Mouse (Mus musculus) MEL (cell line): ENCODE data around the gene Elobl.

Source experiments
- CTCF ChIP-seq, 3 experiments: IDR thresholded peaks in 2 of 3; conservative IDR thresholded peaks in 1 of 3; 2 replicates each; pipeline ENCODE4 v1.5.1; 2011 to 2012; ENCODE audit warnings: low read length in 3 of 3, low read depth in 2 of 3, mild to moderate bottlenecking in 2 of 3, improper control_type of control experiment in 1 of 3, inconsistent platforms in 1 of 3, mixed read lengths in 1 of 3, moderate library complexity in 1 of 3; ENCODE audit not compliant: control insufficient read depth in 1 of 3, insufficient read depth in 1 of 3, poor library complexity in 1 of 3, severe bottlenecking in 1 of 3
- ELF1 ChIP-seq: IDR thresholded peaks from 2 replicates; pipeline ENCODE4 v1.6.1; 2014; ENCODE audit warnings: low read depth, mild to moderate bottlenecking, inconsistent platforms, low read length, improper control_type of control experiment, moderate library complexity
- GATA1 ChIP-seq: IDR thresholded peaks from 2 replicates; pipeline ENCODE4 v1.6.1; 2011; ENCODE audit warnings: low read depth, low read length, improper control_type of control experiment
- MAZ ChIP-seq: IDR thresholded peaks from 2 replicates; pipeline ENCODE4 v1.6.1; 2012; ENCODE audit warnings: low read depth, mild to moderate bottlenecking, inconsistent platforms, low read length, improper control_type of control experiment
- MEF2A ChIP-seq: IDR thresholded peaks from 2 replicates; pipeline ENCODE4 v1.6.1; 2014; ENCODE audit warnings: low read depth, mild to moderate bottlenecking, inconsistent platforms, low read length, improper control_type of control experiment; ENCODE audit not compliant: poor library complexity, insufficient replicate concordance, severe bottlenecking; ENCODE audit errors: extremely low read depth
- MXI1 ChIP-seq: IDR thresholded peaks from 2 replicates; pipeline ENCODE4 v1.6.1; 2011; ENCODE audit warnings: mild to moderate bottlenecking, low read depth, low read length, improper control_type of control experiment
- NELFE ChIP-seq: IDR thresholded peaks from 2 replicates; pipeline ENCODE4 v1.6.1; 2011; ENCODE audit warnings: low read depth, low read length, improper control_type of control experiment
- POLR2A ChIP-seq, 2 experiments: IDR thresholded peaks; 2 replicates each; pipeline ENCODE4 v1.6.1; 2011 to 2012; ENCODE audit warnings: low read length in 2 of 2, mild to moderate bottlenecking in 2 of 2, control low read depth in 1 of 2, improper control_type of control experiment in 1 of 2, low read depth in 1 of 2, moderate library complexity in 1 of 2; ENCODE audit not compliant: control insufficient read depth in 1 of 2, insufficient read depth in 1 of 2, poor library complexity in 1 of 2
- SIN3A ChIP-seq: IDR thresholded peaks from 2 replicates; pipeline ENCODE4 v1.6.1; 2012; ENCODE audit warnings: low read length, improper control_type of control experiment, inconsistent platforms
- TAL1 ChIP-seq: IDR thresholded peaks from 2 replicates; pipeline ENCODE4 v1.6.1; 2012; ENCODE audit warnings: mild to moderate bottlenecking, inconsistent platforms, low read length, moderate library complexity, mixed read lengths
- TBP ChIP-seq: IDR thresholded peaks from 2 replicates; pipeline ENCODE4 v1.8.0; 2011; ENCODE audit warnings: low read depth, low read length, improper control_type of control experiment
- USF1 ChIP-seq: IDR thresholded peaks from 2 replicates; pipeline ENCODE4 v1.6.1; 2014; ENCODE audit warnings: low read depth, mild to moderate bottlenecking, inconsistent platforms, low read length, improper control_type of control experiment, moderate library complexity
- ZC3H11A ChIP-seq: IDR thresholded peaks from 2 replicates; pipeline ENCODE4 v1.6.1; 2012; ENCODE audit warnings: low read depth, mild to moderate bottlenecking, inconsistent platforms, low read length, improper control_type of control experiment
- ZNF384 ChIP-seq: IDR thresholded peaks from 2 replicates; pipeline ENCODE4 v1.6.1; 2012; ENCODE audit warnings: low read depth, mild to moderate bottlenecking, inconsistent platforms, low read length, improper control_type of control experiment

GRCm38 (mm10) chr11:88970202-88970732 is 3.5 kb upstream of the Elobl start, which contains the start of gene Coil:
- TF ChIP-seq SIN3A (no peak), CTCF (IDR thresholded peaks at IDR 0.05 in 2 of 3, conservative IDR thresholded peaks at IDR 0.05 in 1 of 3; ENCODE audit: control insufficient read depth in 1 of 3, insufficient read depth in 1 of 3, low read depth in 2 of 3, low read length in 3 of 3, poor library complexity in 1 of 3, severe bottlenecking in 1 of 3) (no peak), MAZ (no peak), POLR2A (IDR thresholded peaks at IDR 0.05; ENCODE audit: control insufficient read depth in 1 of 2, insufficient read depth in 1 of 2, low read depth in 1 of 2, low read length in 2 of 2, poor library complexity in 1 of 2) (no peak), ELF1 (no peak), ZC3H11A (no peak), ZNF384 (no peak), USF1 (no peak), TBP (no peak), NELFE (no peak), GATA1 (no peak), MEF2A (no peak), MXI1 (no peak), TAL1 (no peak)
